Mouse (Mus musculus) thymus, postnatal 25 days (tissue): ENCODE data around the gene Srpx.

Experiments
- DNase-seq: peaks from one replicate; pipeline ENCODE4 v3.0.0; 2022

The Srpx gene

GRCm38 (mm10) chrX:10117065-10117719 lies at the start of gene Srpx:
Srpx (minus strand) TSS chrX:10117709.
- no peak for DNase-seq

GRCm38 (mm10) chrX:10152390-10152789 lies 34.9 kb upstream of the Srpx start:
- no peak for DNase-seq

- DNase-seq, result no peak
Observed at GRCm38 (mm10) chrX:10115780-10116179, 1.7 kb downstream of the Srpx start.

GRCm38 (mm10) chrX:10110736-10111135 lies 6.8 kb downstream of the Srpx start:
- no peak for DNase-seq

GRCm38 (mm10) chrX:10108558-10108957 lies 9.0 kb downstream of the Srpx start:
- no peak for DNase-seq

- DNase-seq, result no peak
Observed at GRCm38 (mm10) chrX:10105475-10105874, 12.0 kb downstream of the Srpx start.

GRCm38 (mm10) chrX:10102739-10103138 lies 14.8 kb downstream of the Srpx start:
- no peak for DNase-seq

GRCm38 (mm10) chrX:10095797-10096196 lies 21.7 kb downstream of the Srpx start:
- DNase-seq, result no peak

- DNase-seq, result no peak
Observed at GRCm38 (mm10) chrX:10080385-10080784, 37.1 kb downstream of the Srpx start.

GRCm38 (mm10) chrX:10079981-10080380 lies 37.5 kb downstream of the Srpx start:
- no peak for DNase-seq

GRCm38 (mm10) chrX:10073966-10074365 lies 43.5 kb downstream of the Srpx start:
- DNase-seq, result no peak

- no peak for DNase-seq
Observed at GRCm38 (mm10) chrX:10071529-10071928, 46.0 kb downstream of the Srpx start.

- no peak for DNase-seq
Observed at GRCm38 (mm10) chrX:10070689-10071088, 46.8 kb downstream of the Srpx start.

- no peak for DNase-seq
Observed at GRCm38 (mm10) chrX:10069405-10069804, 48.1 kb downstream of the Srpx start.

- DNase-seq, result no peak
Observed at GRCm38 (mm10) chrX:10063781-10064180, 53.7 kb downstream of the Srpx start.

GRCm38 (mm10) chrX:10063361-10063760 lies 54.1 kb downstream of the Srpx start:
- no peak for DNase-seq

- no peak for DNase-seq
Observed at GRCm38 (mm10) chrX:10062201-10062600, 55.3 kb downstream of the Srpx start.

GRCm38 (mm10) chrX:10034666-10035065 lies 82.8 kb downstream of the Srpx start:
- DNase-seq, result no peak

- DNase-seq, result no peak
Observed at GRCm38 (mm10) chrX:10010202-10010601, 107.3 kb downstream of the Srpx start.

- no peak for DNase-seq
Observed at GRCm38 (mm10) chrX:10007675-10008270, 109.7 kb downstream of the Srpx start.

GRCm38 (mm10) chrX:10005946-10006345 lies 111.6 kb downstream of the Srpx start:
- no peak for DNase-seq

- DNase-seq, result no peak
Observed at GRCm38 (mm10) chrX:10000718-10001117, 116.8 kb downstream of the Srpx start.
